Comparison of ENCODE assay signal across 10 mouse cellular contexts in the genomic region with DNA sequence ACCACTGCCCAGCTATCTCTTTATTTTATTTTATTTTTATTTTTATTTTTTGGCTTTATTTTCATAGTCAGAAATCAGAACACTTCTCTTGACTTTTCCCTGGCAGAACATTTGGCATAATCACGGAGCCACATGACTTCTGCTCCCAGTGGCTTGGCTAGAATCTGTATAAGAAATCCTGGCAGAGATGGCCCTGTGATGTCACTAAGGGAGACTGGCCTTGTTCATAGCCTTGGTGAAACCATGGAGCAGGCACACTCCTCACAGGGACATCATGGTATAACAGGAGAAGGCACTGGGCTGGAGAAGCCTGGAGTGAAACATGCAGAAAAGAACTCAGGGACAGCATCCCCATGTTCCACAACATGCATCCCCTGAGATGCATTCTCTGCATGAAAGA. TPM values are rescaled to one million over a fixed set of nuclear protein-coding genes. Genes with fewer than 3 reads are reported as not detected.
"Had no signal": no experiment of that assay in that cellular context is flagged by ENCODE, and none has a peak within 500 bp of the region (broad histone marks: within the 10 kb centered on the region; RNA-seq: fewer than 3 reads in every experiment).

No protein-coding gene starts in this region.

- DNase-seq: kidney, postnatal 36 days; layer of hippocampus, postnatal 36 days; lung, adult 18-20 months; lung, postnatal 14 days; lung, postnatal 4 days; midbrain, embryonic 14.5 days; thymus, adult 18-20 months; thymus, postnatal 36 days had no signal

RNA-seq across cellular contexts. Expression of gene Ablim2, which starts 7.7 kb away (rescaled TPM):
- total RNA-seq: megakaryocyte progenitor cell, adult 5-6 weeks had no signal

RNA-seq across cellular contexts. Expression of gene Sh3tc1, which starts 10.2 kb away (rescaled TPM):
- total RNA-seq: megakaryocyte-erythroid progenitor cell, adult 5-6 weeks had no signal
